Mouse (Mus musculus) heart, adult 10 weeks (tissue): ENCODE measurements around the gene Ubc. TPM values are rescaled to one million over a fixed set of nuclear protein-coding genes. Genes with fewer than 3 reads are reported as not detected.

Experiments used
- polyA plus RNA-seq: library from polyadenylated mRNA; stranded (reverse); fragments of 350-450 nt; fragmentation: Illumina TruSeq; extraction: RNeasy Lipid Tissue Mini Kit (QIAGEN cat#74804); gene quantifications from one replicate; pipeline ENCODE4 v1.2.3, GENCODE M21; 2014; ENCODE audit warnings: low read depth, low replicate concordance

The Ubc gene
- 858 TPM for polyA plus RNA-seq

DNA sequence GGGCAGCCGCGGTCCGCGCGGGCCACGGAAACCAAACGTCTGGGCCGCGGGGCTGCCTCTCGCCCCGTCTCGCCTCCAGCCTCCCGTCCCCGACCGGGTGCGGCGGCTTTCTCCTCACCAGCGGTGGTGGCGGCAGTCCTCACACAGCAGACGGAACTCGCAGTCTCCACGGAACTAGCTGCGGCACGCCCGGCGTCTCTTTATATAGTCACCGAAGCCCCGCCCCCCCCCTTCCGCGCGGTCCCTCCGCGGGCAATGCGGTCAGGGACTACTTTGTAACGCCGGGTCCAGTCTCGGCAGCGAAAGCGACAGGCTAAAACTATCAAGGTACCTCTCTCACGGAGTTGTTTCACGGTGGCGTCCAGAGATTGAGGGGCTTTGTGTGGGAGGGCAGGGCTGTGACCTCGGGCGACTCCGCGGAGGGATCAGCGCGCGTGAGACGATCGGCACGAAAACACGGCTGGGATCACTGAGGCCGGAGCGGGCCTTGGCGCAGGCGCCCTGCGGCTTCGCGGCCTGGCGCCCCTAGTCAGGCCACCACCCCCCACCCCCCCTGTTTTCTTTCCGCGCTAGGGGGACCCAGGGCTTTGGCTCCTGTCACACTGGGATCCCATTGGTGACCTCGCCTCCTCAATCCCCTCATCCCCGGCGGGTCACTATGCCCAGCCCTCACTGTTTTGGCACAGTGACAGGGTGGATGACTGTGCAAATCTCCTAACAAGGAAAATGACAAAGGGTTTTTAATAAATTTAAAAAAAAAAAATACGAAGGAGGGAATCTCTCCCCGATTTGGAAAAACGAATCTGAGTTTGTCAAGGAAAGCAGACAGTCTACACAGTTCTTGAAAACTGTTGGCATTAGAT lies at the start of gene Ubc:
Gene Ubc (minus strand): TSS at position 624 of the 863 bp plus-strand sequence.

GRCm38 (mm10) chr5:125433793-125434337 lies 43.9 kb upstream of the Ubc start, which contains the start of gene Dhx37:
Gene Dhx37, minus strand, starts transcription at chr5:125434121.

DNA sequence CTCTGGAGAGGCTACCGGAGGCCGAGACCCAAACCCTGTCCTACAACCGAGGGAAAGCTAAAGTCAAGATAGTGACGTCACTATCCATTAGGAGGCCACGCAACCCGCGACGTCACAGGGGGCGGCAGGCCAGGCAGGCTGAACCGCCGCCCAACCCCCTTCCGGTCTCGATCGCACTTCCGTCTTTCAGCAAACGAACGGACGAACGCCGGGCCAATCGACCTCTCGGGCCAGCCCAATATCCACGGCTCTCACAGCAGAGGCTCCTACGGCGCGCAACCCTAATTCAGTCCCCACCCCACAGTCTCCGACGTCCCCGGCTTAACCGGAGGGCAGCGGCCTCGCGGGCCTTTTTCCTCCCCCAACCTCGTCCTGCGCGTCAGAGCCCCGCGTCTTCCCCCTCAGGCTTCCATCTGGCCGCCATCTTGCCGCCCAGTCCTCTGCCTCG lies 847 bp downstream of the Ubc start, which contains the start of gene Gm10382:
Gene Gm10382 (plus strand): TSS at position 192 of the 448 bp plus-strand sequence.

DNA sequence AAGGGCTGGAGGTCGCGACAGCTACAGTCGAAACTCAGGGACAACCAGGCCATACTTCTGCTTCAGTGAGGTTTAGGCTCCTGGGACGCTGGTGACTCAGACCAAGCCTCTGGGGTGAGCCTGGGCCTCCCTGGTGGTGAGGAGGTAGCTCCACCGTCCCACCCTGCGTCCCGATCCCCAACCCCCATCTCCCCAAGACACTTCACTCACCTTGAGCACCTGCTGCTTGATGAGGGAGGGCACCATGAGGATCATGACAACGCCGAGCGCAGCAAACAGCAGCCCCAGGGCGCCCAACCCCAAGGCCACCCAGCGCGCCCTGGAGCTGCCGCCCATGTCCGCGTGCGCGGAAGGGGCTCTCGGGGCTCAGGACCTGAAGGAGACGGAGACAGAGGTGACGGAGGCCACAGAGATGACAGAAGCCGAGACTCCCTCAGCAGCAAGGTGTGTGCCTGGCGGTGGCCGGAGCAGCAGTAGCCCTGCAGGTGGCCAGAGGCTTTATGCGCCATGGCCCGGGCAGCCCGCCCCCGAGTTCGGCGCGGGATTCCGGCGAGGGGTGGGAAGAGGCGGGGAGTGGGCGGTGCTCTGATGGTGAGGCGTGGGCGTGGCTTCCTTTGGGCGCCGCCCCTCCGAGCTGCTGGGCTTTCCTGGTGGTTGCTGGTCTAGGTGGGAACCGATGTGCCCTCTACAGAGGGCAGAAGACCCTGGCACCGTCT lies 49.3 kb downstream of the Ubc start, which contains the start of gene Scarb1:
Gene Scarb1 (minus strand): TSS at position 548 of the 716 bp plus-strand sequence.

Other genes with a start within 250 kb of the Ubc start
- gene Ncor2, start 211.0 kb downstream of the Ubc start, polyA plus RNA-seq, result 69.2 TPM
- 28.7 TPM for gene Scarb1, start 49.1 kb downstream of the Ubc start, polyA plus RNA-seq
- gene Gm10382, start 880 bp downstream of the Ubc start, polyA plus RNA-seq, result 0.39 TPM
- gene Dhx37, start 43.9 kb upstream of the Ubc start, polyA plus RNA-seq, result 17.4 TPM
- 36.6 TPM for gene Bri3bp, start 51.4 kb upstream of the Ubc start, polyA plus RNA-seq
- 4.1 TPM for gene Aacs, start 85.6 kb upstream of the Ubc start, polyA plus RNA-seq
- gene Tmem132b, start 141.6 kb upstream of the Ubc start, polyA plus RNA-seq, result not detected